Mouse (Mus musculus) adrenal gland, postnatal 36 days (tissue): ENCODE results near the gene Tspan18. TPM values are rescaled to one million over a fixed set of nuclear protein-coding genes. Genes with fewer than 3 reads are reported as not detected.
A peak's percentile ranks its signal among the peaks of the same experiment; 100 is the strongest.

Source experiments
- DNase-seq, 2 experiments: peaks; one replicate each; pipeline ENCODE4 v3.0.0; 2021; ENCODE audit warnings: mixed read lengths in 1 of 2
- total RNA-seq, 2 experiments: library from RNA; stranded (reverse); gene quantifications; 2 replicates each; pipeline ENCODE4 v1.2.3; 2021

Tspan18 gene
- total RNA-seq, 2 experiments from 2014 or later, result 49.7 to 59.4 TPM

DNA sequence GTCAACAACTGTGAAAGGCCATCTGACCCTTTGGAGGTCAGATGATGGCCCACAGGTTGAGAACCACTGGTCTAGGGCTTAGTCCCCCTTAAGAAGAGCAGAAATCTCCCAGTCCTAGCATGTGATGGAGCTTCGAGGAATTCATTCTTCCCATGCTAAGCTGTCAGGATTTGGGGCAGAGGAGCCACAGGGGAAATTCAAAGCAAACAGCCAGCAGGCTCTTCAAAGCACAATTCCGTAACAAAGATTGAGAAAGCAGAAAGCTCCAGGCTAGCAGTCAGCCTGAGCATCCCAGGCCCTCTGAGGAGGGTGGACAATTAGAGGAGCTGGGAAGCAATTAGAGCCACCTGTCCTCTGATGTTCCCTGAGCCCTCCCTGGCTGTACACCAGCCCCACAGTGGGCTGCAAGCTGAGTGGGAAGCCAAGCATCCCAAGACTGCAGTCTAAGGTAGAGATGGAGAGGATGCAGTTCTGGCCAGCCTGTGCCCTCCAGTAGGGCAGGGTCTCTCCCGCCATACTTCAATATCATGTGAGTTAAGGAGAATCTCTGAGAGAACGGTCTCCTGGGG, 173.8 kb downstream of the Tspan18 start:
- DNase-seq, result no peak

DNA sequence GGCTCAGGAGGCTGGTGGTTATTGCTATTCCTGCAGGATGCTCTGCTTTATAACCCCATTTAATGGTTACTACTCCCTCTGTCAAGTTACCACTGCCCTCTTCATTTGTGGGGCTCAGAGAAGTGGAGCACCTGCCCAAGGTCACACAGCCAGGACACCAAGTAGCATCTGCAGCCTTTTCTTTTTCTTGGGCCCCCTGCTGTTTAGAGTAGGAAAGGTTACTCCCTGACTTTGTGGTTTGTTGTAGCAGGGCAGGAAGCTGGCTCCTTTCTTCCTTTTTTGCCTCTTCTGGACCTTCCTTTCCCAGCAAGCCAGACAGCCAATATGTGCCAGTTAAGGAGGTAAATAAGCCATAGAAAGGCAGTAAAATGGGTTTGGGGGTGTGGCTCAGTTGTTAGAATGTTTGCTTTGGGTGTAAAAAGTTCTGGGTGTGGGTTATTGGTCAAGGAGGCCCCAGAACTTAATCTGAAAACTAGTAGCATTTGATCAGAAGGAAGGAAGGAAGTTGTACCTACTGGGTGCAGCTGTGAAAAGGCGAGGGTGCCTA, 179.7 kb downstream of the Tspan18 start:
- no peak for DNase-seq

DNA sequence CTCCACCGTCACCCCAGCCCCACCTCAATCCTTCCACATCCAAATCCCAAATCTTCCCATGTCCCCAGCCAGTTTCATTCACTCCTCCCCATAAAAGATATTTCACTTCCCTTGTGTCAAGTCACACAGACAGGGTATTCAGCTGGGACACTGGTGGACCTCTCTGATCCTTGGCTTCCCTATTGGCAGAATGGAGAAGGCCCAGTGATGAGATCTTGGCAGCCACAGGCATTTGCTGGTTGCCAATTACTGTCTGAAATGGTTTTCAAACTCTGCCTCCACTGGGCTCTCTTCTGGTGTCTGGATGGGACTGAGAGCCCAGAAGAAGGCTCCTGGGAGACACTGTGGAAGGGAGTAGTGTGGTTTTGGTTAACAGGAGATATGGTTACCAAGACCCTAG, 180.5 kb downstream of the Tspan18 start:
- no peak for DNase-seq

DNA sequence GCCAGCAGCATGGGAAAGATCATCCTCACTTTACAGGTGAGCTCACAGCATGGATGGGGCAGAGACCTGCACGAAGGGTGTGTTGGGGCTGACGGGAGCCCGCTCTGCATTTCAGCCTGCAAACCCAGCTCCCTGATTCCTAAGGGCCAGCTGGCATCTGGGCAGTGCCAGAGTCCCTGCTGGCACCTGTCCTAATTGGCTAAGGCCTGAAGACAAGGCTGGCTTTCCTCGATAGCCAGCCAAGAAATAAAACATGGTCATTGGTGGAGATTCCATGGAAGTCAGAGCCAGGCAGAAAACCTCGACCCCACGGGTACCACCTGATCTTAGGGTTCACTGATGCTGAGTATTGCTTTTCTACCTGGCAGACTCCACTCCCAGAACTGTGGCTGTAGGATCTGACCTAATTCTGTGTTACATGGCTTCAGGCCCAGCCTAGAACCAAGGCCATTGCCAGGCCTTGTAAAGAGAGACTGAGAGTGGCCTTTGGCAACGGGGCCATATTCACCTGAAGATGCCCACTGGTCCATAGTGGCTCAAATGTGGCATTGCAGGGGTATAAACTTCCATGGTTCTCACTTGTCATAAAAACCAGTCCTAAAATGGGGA, 181.3 kb downstream of the Tspan18 start:
- DNase-seq, result peak; percentile 39 to 40

DNA sequence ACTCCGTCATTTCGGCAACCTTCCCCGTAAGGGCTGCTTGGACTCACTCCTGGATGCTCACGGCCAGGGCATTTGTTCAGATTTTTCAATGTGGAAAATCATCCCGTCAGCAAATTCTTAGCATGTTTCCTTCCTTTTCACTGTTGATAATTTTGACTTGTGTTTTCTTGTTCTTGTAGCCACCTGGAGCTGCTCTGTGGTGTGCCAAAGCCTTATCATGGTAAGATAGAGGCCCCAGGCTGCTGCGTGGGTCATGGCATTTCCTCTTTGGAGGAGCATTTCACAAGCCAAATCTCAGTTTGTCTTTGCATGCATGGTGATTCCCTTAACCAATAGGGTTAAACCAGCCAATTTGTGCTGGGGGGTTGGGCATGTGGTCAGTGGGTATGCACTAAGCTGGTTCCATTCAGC, 182.1 kb downstream of the Tspan18 start:
- DNase-seq, result no peak

Other genes starting within 250 kb of the Tspan18 start
- gene Trp53i11, start 147.0 kb downstream of the Tspan18 start, total RNA-seq, result 10 to 100 TPM; 48.9 to 70.7 TPM
- gene Cd82, start 128.6 kb upstream of the Tspan18 start, total RNA-seq, result 10 to 100 TPM; 34.6 to 63.8 TPM
- gene Gm10803, start 226.1 kb upstream of the Tspan18 start, total RNA-seq, result not detected